Mouse (Mus musculus): ENCODE measurements around the gene Hoxb5. TPM values are rescaled to one million over a fixed set of nuclear protein-coding genes. Genes with fewer than 3 reads are reported as not detected.

Hoxb5 gene
- polyA plus RNA-seq, 1 experiment from 2014 or later = 2.4 TPM

GRCm38 (mm10) chr11:96278773-96279172 is 24.4 kb upstream of the Hoxb5 start:
- WGBS (ENCODE audit: insufficient replicate concordance) = under 1% methylated on average over 9 of the region's 9 CpGs
- no peak for ATAC-seq (replicated peaks; ENCODE audit: insufficient number of reproducible peaks, low FRiP score, low TSS enrichment)
- H3K4me3 ChIP-seq (ENCODE audit: low read depth, low read length) = no peak overlapping the region

DNA sequence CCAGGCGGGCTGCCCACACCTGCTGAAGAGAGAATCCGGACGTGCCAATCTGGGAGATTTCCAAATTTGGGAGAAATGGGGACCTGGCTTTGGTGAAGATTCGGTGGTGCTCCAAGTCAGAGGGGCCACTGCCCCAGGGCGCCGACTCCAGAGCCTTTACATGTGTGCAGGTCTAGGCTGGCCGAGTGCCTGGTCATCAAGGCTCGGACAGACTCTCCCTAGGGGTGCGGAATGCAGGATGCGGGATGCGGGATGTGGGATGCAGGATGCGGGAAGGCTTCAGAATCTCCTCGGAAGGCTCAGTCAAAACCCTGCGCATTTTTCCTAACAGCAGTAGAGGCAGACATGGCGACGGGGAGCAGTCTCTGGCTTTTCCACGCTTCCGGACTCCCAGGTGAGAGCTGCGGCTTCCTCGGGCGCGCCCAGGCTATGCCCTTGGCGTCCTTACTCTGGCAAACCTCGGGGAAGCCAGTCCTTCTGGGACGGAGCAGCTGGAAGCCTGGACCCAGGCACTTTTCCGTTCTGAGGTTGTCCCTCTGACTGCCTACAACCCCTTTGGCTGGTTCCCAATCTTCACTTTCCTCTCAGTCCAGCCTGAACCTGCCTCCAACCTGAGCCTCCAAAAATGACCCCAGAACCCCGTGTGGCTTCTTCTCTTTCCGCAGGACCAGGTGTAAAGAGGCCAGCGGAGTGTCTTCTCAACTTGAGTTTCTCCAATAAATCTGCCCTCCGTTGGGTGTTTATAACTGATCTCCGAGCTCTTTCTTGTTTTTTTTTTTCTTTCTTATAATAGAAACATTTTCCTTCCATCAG is 23.5 kb upstream of the Hoxb5 start:
- WGBS (ENCODE audit: insufficient replicate concordance) = 3% methylated on average over 31 of the region's 31 CpGs

More at GRCm38 (mm10) chr11:96278773-96279172, 24.4 kb upstream of the Hoxb5 start:
- H3K4me2 ChIP-seq = no peak overlapping the region
- H3K4me1 ChIP-seq (ENCODE audit: control insufficient read depth, insufficient read depth, low read length) = peaks cover 4% of the 10 kb centered on the region; the same call in 1 of the 2 replicates
- no peak overlapping the region for H3K9ac ChIP-seq (ENCODE audit: low read depth, low read length)
- H3K27ac ChIP-seq (ENCODE audit: low read depth, low read length) = no peak overlapping the region
- H3K9me3 ChIP-seq (replicated peaks; ENCODE audit: control insufficient read depth, low read length) = no peaks in the 10 kb centered on the region
- H3K36me3 ChIP-seq (ENCODE audit: control insufficient read depth, insufficient read depth, low read length) = no peaks in the 10 kb centered on the region
- peaks cover 97% of the 10 kb centered on the region for H3K27me3 ChIP-seq (ENCODE audit: control insufficient read depth, insufficient read depth, low read length)

GRCm38 (mm10) chr11:96280399-96281378 is 22.4 kb upstream of the Hoxb5 start:
- 11% methylated on average over 8 of the region's 8 CpGs for WGBS (ENCODE audit: insufficient replicate concordance)
- no peak for ATAC-seq (replicated peaks; ENCODE audit: insufficient number of reproducible peaks, low FRiP score, low TSS enrichment)

More for the DNA sequence above, 23.5 kb upstream of the Hoxb5 start:
- Histone ChIP-seq H3K27ac (ENCODE audit: low read depth, low read length) (no peak overlapping the region), H3K4me2 (no peak overlapping the region), H3K4me1 (ENCODE audit: control insufficient read depth, insufficient read depth, low read length) (peaks cover 9% of the 10 kb centered on the region; the same call in 1 of the 2 replicates), H3K9me3 (replicated peaks; ENCODE audit: control insufficient read depth, low read length) (no peaks in the 10 kb centered on the region), H3K9ac (ENCODE audit: low read depth, low read length) (no peak overlapping the region), H3K36me3 (ENCODE audit: control insufficient read depth, insufficient read depth, low read length) (no peaks in the 10 kb centered on the region), H3K27me3 (ENCODE audit: control insufficient read depth, insufficient read depth, low read length) (peaks cover 97% of the 10 kb centered on the region), H3K4me3 (ENCODE audit: low read depth, low read length) (no peak overlapping the region)
- ATAC-seq (replicated peaks; ENCODE audit: insufficient number of reproducible peaks, low FRiP score, low TSS enrichment) = no peak

GRCm38 (mm10) chr11:96281396-96281795 is 21.7 kb upstream of the Hoxb5 start:
- Histone ChIP-seq H3K9me3 (replicated peaks; ENCODE audit: control insufficient read depth, low read length) (no peaks in the 10 kb centered on the region), H3K27me3 (ENCODE audit: control insufficient read depth, insufficient read depth, low read length) (peaks cover 96% of the 10 kb centered on the region), H3K4me2 (no peak overlapping the region), H3K4me3 (ENCODE audit: low read depth, low read length) (no peak overlapping the region), H3K36me3 (ENCODE audit: control insufficient read depth, insufficient read depth, low read length) (no peaks in the 10 kb centered on the region), H3K9ac (ENCODE audit: low read depth, low read length) (no peak overlapping the region), H3K4me1 (ENCODE audit: control insufficient read depth, insufficient read depth, low read length) (peaks cover 9% of the 10 kb centered on the region; the same call in 1 of the 2 replicates), H3K27ac (ENCODE audit: low read depth, low read length) (no peak overlapping the region)
- no peak for ATAC-seq (replicated peaks; ENCODE audit: insufficient number of reproducible peaks, low FRiP score, low TSS enrichment)
- 5% methylated on average over 18 of the region's 18 CpGs for WGBS (ENCODE audit: insufficient replicate concordance)

More at GRCm38 (mm10) chr11:96280399-96281378, 22.4 kb upstream of the Hoxb5 start:
- Histone ChIP-seq H3K27ac (ENCODE audit: low read depth, low read length) (no peak overlapping the region), H3K9me3 (replicated peaks; ENCODE audit: control insufficient read depth, low read length) (no peaks in the 10 kb centered on the region), H3K27me3 (ENCODE audit: control insufficient read depth, insufficient read depth, low read length) (peaks cover 96% of the 10 kb centered on the region), H3K36me3 (ENCODE audit: control insufficient read depth, insufficient read depth, low read length) (no peaks in the 10 kb centered on the region), H3K4me3 (ENCODE audit: low read depth, low read length) (no peak overlapping the region), H3K4me2 (no peak overlapping the region), H3K4me1 (ENCODE audit: control insufficient read depth, insufficient read depth, low read length) (peaks cover 9% of the 10 kb centered on the region; the same call in 1 of the 2 replicates), H3K9ac (ENCODE audit: low read depth, low read length) (no peak overlapping the region)

- 2% methylated on average over 27 of the region's 27 CpGs for WGBS (ENCODE audit: insufficient replicate concordance)
- Histone ChIP-seq H3K9ac (ENCODE audit: low read depth, low read length) (no peak within 1 kb of the TSS), H3K4me2 (no peak within 1 kb of the TSS), H3K9me3 (replicated peaks; ENCODE audit: control insufficient read depth, low read length) (no peaks in the 10 kb centered on the region), H3K36me3 (ENCODE audit: control insufficient read depth, insufficient read depth, low read length) (no peaks in the 10 kb centered on the region), H3K27ac (ENCODE audit: low read depth, low read length) (no peak within 1 kb of the TSS), H3K4me1 (ENCODE audit: control insufficient read depth, insufficient read depth, low read length) (peaks cover 14% of the 10 kb centered on the region; the same call in 1 of the 2 replicates), H3K27me3 (ENCODE audit: control insufficient read depth, insufficient read depth, low read length) (peaks cover 96% of the 10 kb centered on the region), H3K4me3 (ENCODE audit: low read depth, low read length) (no peak within 1 kb of the TSS)
- ATAC-seq (replicated peaks; ENCODE audit: insufficient number of reproducible peaks, low FRiP score, low TSS enrichment) = no peak
Observed at GRCm38 (mm10) chr11:96281855-96282570, 21.1 kb upstream of the Hoxb5 start, which contains the start of gene Hoxb8. TSS of gene Hoxb8 (plus strand) at chr11:96281905.

DNA sequence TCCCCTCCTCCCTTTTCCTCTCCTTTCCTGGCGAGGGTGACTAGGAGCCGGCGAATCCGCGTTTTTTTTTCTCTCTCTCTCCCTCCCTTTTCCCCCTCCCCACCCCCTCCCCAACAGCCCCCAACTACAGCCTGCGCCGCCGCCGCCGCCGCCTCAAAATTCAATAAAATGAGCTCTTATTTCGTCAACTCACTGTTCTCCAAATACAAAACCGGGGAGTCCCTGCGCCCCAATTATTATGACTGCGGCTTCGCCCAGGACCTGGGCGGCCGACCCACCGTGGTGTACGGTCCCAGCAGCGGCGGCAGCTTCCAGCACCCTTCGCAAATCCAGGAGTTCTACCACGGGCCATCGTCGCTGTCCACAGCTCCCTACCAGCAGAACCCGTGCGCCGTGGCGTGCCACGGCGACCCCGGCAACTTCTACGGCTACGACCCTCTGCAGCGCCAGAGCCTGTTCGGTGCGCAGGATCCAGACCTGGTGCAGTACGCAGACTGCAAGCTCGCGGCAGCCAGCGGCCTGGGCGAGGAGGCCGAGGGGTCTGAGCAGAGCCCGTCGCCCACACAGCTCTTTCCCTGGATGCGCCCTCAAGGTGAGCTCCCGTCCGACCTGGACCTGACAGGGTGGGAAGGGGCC is 20.2 kb upstream of the Hoxb5 start:
- under 1% methylated on average over 49 of the region's 49 CpGs for WGBS (ENCODE audit: insufficient replicate concordance)
- Histone ChIP-seq H3K4me3 (ENCODE audit: low read depth, low read length) (peak overlapping the region; percentile 22; the same call in 1 of the 2 replicates), H3K4me1 (ENCODE audit: control insufficient read depth, insufficient read depth, low read length) (peaks cover 15% of the 10 kb centered on the region; the same call in 1 of the 2 replicates), H3K4me2 (peak overlapping the region; percentile 31), H3K9ac (ENCODE audit: low read depth, low read length) (no peak overlapping the region), H3K36me3 (ENCODE audit: control insufficient read depth, insufficient read depth, low read length) (no peaks in the 10 kb centered on the region), H3K27me3 (ENCODE audit: control insufficient read depth, insufficient read depth, low read length) (peaks cover 96% of the 10 kb centered on the region), H3K9me3 (replicated peaks; ENCODE audit: control insufficient read depth, low read length) (no peaks in the 10 kb centered on the region), H3K27ac (ENCODE audit: low read depth, low read length) (no peak overlapping the region)
- ATAC-seq (replicated peaks; ENCODE audit: insufficient number of reproducible peaks, low FRiP score, low TSS enrichment) = 0 out of 2 replicates have a peak, but pooled peaks have one; percentile 23

DNA sequence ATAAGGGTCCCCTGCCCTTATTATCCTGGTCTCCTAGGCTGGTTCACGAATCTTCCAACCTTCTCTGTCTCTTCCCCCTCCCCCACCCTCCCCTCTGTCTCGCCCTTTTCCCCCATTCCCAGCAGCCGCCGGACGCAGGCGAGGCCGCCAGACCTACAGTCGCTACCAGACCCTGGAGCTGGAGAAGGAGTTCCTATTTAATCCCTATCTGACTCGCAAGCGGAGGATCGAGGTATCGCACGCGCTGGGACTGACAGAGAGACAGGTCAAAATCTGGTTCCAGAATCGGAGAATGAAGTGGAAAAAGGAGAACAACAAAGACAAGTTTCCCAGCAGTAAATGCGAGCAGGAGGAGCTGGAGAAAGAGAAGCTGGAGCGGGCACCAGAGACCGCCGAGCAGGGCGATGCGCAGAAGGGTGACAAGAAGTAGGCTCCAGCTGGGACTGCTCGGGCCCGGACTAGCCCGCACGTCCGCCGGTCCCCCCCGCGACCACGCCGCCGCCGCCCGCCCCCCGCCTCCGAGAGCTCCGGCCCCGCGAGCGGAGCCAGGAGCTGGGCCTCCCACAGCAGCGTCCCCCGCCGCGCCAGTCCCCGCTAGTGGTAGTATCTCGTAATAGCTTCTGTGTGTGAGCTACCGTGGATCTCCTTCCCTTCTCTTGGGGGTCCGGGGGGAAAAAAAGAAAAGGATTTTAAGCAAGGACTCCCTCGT is 18.9 kb upstream of the Hoxb5 start:
- H3K27ac ChIP-seq (ENCODE audit: low read depth, low read length) = no peak overlapping the region
- WGBS (ENCODE audit: insufficient replicate concordance) = under 1% methylated on average over 49 of the region's 49 CpGs
- no peaks in the 10 kb centered on the region for H3K36me3 ChIP-seq (ENCODE audit: control insufficient read depth, insufficient read depth, low read length)
- H3K27me3 ChIP-seq (ENCODE audit: control insufficient read depth, insufficient read depth, low read length) = peaks cover 98% of the 10 kb centered on the region
- ATAC-seq (replicated peaks; ENCODE audit: insufficient number of reproducible peaks, low FRiP score, low TSS enrichment) = no peak
- peak overlapping the region; percentile 71 for H3K4me2 ChIP-seq
- no peak overlapping the region for H3K9ac ChIP-seq (ENCODE audit: low read depth, low read length)
- H3K4me3 ChIP-seq (ENCODE audit: low read depth, low read length) = peak overlapping the region; percentile 40
- H3K4me1 ChIP-seq (ENCODE audit: control insufficient read depth, insufficient read depth, low read length) = peaks cover 15% of the 10 kb centered on the region; the same call in 1 of the 2 replicates
- no peaks in the 10 kb centered on the region for H3K9me3 ChIP-seq (replicated peaks; ENCODE audit: control insufficient read depth, low read length)
